Mouse (Mus musculus) intestine, embryonic 16.5 days (tissue): Measurements from ENCODE around the gene Zc3h4. TPM values are rescaled to one million over a fixed set of nuclear protein-coding genes. Genes with fewer than 3 reads are reported as not detected.

Source experiments
- polyA plus RNA-seq: library from polyadenylated mRNA; unstranded; fragments of >200 nt; fragmentation: Nextera tagmentation; extraction: Ambion mirVana; gene quantifications from 2 replicates; pipeline ENCODE4 v1.2.1, GENCODE M21; 2015

The Zc3h4 gene
- polyA plus RNA-seq, 1 experiment from 2014 or later, result 9.6 TPM

Other genes starting within 250 kb of the Zc3h4 start
- gene Meis3, start 225.8 kb upstream of the Zc3h4 start, polyA plus RNA-seq, result 30.0 TPM in 2 replicates
- gene Dhx34, start 178.9 kb upstream of the Zc3h4 start, polyA plus RNA-seq, result 27.2 and 29.8 TPM in 2 replicates
- gene C5ar2, start 156.8 kb upstream of the Zc3h4 start, polyA plus RNA-seq, result 0.15 and 0.18 TPM in 2 replicates
- gene C5ar1, start 141.4 kb upstream of the Zc3h4 start, polyA plus RNA-seq, result 1.9 and 2.4 TPM in 2 replicates
- 13.0 and 14.2 TPM in 2 replicates for gene Inafm1, start 127.3 kb upstream of the Zc3h4 start, polyA plus RNA-seq
- 19.8 and 20.8 TPM in 2 replicates for gene Ccdc9, start 114.1 kb upstream of the Zc3h4 start, polyA plus RNA-seq
- 6.2 and 6.6 TPM in 2 replicates for gene Bbc3, start 92.5 kb upstream of the Zc3h4 start, polyA plus RNA-seq
- 238 and 263 TPM in 2 replicates for gene Sae1, start 13.1 kb upstream of the Zc3h4 start, polyA plus RNA-seq
- 52.4 and 62.8 TPM in 2 replicates for gene Tmem160, start 51.9 kb downstream of the Zc3h4 start, polyA plus RNA-seq
- gene Npas1, start 76.8 kb downstream of the Zc3h4 start, polyA plus RNA-seq, result 0.13 and 0.27 TPM in 2 replicates
- 7.3 and 7.8 TPM in 2 replicates for gene Arhgap35, start 214.1 kb downstream of the Zc3h4 start, polyA plus RNA-seq